Mouse (Mus musculus) hindbrain, postnatal 0 days (tissue): ENCODE results near the gene Meox2. TPM values are rescaled to one million over a fixed set of nuclear protein-coding genes. Genes with fewer than 3 reads are reported as not detected.
"Not testable (repeated sequence)": the region's sequence is repeated elsewhere in the genome, so short reads cannot be mapped to it uniquely, and the experiment has no call there.

Experiments
- ATAC-seq: fragments of 200-750 bp; cut with Nextera tagmentation; 2 replicates; pipeline ENCODE4 v1.8.0; 2017; ENCODE audit warnings: mild to moderate bottlenecking, moderate TSS enrichment, moderate library complexity
- DNase-seq: peaks from one replicate; pipeline ENCODE4 v3.0.0-alpha.2; 2015; ENCODE audit warnings: low spot score
- H3K27ac ChIP-seq: fragments of 300-500 bp; sonication (generic); 2 replicates; pipeline ENCODE4 v1.5.1; 2014; ENCODE audit warnings: mild to moderate bottlenecking
- H3K27me3 ChIP-seq: fragments of 300-500 bp; sonication (generic); 2 replicates; pipeline ENCODE4 v1.6.1; 2014; ENCODE audit warnings: low read length, mixed read lengths; ENCODE audit not compliant: insufficient read depth
- H3K36me3 ChIP-seq: fragments of 300-500 bp; sonication (generic); 2 replicates; pipeline ENCODE4 v1.6.1; 2014; ENCODE audit warnings: low read length, mixed read lengths; ENCODE audit not compliant: insufficient read depth
- H3K4me1 ChIP-seq: fragments of 300-500 bp; sonication (generic); 2 replicates; pipeline ENCODE4 v1.6.1; 2014; ENCODE audit warnings: antibody characterized with exemption, low read length, mixed read lengths; ENCODE audit not compliant: insufficient read depth
- H3K4me2 ChIP-seq: fragments of 300-500 bp; sonication (generic); 2 replicates; pipeline ENCODE4 v1.6.1; 2014; ENCODE audit warnings: low read depth, mild to moderate bottlenecking, low read length, moderate library complexity, mixed read lengths
- H3K4me3 ChIP-seq: fragments of 300-500 bp; sonication (generic); 2 replicates; pipeline ENCODE4 v1.5.1; 2014; ENCODE audit warnings: low read length
- H3K9ac ChIP-seq: fragments of 300-500 bp; sonication (generic); replicated peaks from 2 replicates; pipeline ENCODE4 v1.6.1; 2014; ENCODE audit warnings: mild to moderate bottlenecking, low read length, moderate library complexity, mixed read lengths
- H3K9me3 ChIP-seq: fragments of 300-500 bp; sonication (generic); 2 replicates; pipeline ENCODE4 v1.6.1; 2016; ENCODE audit warnings: low read length, mixed read lengths
- CTCF ChIP-seq: IDR thresholded peaks from 2 replicates; pipeline ENCODE4 v1.5.1; 2016; ENCODE audit warnings: antibody characterized with exemption, control low read depth, low read depth
- WGBS: fragments of 180-500 bp; shearing (Covaris S2); extraction: QIAGEN DNeasy Blood & Tissue Kit; methylation state at CpG from one replicate; pipeline ENCODE4 v1.1.7; 2014; 5-methylcytosine and 5-hydroxymethylcytosine counted together
- polyA plus RNA-seq: library from polyadenylated mRNA; unstranded; fragments of >200 nt; fragmentation: Nextera tagmentation; extraction: Ambion mirVana; gene quantifications from 2 replicates; pipeline ENCODE4 v1.2.1, GENCODE M21; 2015
- total RNA-seq: library from RNA; depleted of rRNA; stranded (reverse); fragments of >200 nt; gene quantifications from 2 replicates; pipeline ENCODE4 v1.2.3, GENCODE M21; 2014; rRNA removed

Gene Meox2
- total RNA-seq (0.47 TPM in 1 of 2 replicates, not detected in the other), polyA plus RNA-seq (0.19 and 0.43 TPM in 2 replicates)

DNA sequence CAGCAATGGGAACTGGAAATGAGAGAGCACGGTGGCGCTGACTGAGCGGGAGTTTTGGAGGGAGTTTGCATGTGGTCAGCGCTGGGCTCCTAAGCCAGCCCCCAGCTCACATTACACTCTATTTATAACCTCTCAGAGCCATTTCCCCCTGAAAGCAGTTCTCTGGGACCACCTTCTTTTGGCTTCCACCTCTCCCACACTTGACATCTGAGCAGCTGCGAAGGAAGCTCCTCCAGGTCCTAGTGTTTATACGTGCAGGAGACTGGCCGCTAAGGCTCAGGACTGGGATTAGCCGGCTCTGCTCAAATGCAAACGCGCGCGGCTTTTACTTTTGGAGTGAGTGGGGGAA, at the start of gene Meox2:
TSS of gene Meox2 (plus strand) at position 151 of the 349 bp plus-strand sequence.
- no peak for TF ChIP-seq CTCF
- peak within 1 kb of the TSS; percentile 90 for H3K4me2 ChIP-seq
- H3K4me1 ChIP-seq = peaks cover 6% of the 10 kb centered on the region; the same call in 1 of the 2 replicates
- H3K36me3 ChIP-seq = no peaks in the 10 kb centered on the region
- H3K4me3 ChIP-seq = peak within 1 kb of the TSS; percentile 48
- under 1% methylated on average over 12 of the region's 12 CpGs for WGBS
- ATAC-seq (peak; percentile 63; the same call in 1 of the 2 replicates), DNase-seq (peak; percentile 31)
- H3K9ac ChIP-seq = 0 out of 2 replicates have a peak within 1 kb of the TSS, but pooled peaks have one; percentile 13
- H3K9me3 ChIP-seq = no peaks in the 10 kb centered on the region
- peaks cover 25% of the 10 kb centered on the region; the same call in 1 of the 2 replicates for H3K27me3 ChIP-seq
- no peak within 1 kb of the TSS for H3K27ac ChIP-seq

- no peak for TF ChIP-seq CTCF
- DNase-seq = no peak
These were observed 35.7 kb upstream of the Meox2 start for GRCm38 (mm10) chr12:37072636-37073035.

DNA sequence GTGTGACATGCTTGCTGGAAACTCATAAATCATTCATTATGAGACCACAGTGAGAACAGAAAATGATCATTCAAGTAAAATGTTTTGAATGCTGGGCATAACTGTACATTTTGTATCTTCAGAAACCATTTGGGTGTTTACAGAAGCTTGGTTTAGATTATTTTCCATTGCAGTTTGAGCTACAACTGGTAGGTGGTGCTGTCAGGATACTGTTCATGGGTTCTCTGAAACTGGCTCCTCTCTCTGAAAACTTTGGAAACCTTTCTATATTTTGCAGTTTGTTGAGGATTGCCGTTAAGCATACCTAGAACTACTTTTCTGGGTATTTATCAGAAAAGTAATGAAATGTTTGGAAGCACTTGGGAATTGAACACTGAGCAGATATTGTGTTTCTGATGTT, 31.0 kb upstream of the Meox2 start:
- Histone ChIP-seq H3K27ac (no peak overlapping the region), H3K4me1 (no peaks in the 10 kb centered on the region), H3K36me3 (no peaks in the 10 kb centered on the region), H3K4me3 (no peak overlapping the region), H3K9ac (no peak overlapping the region), H3K27me3 (no peaks in the 10 kb centered on the region), H3K9me3 (no peaks in the 10 kb centered on the region), H3K4me2 (no peak overlapping the region)
- DNase-seq (peak; percentile 34), ATAC-seq (no peak)
- peak; percentile 33; the same call in 1 of the 2 replicates for TF ChIP-seq CTCF
- 67% methylated on average over 1 of the region's 1 CpGs for WGBS

More at GRCm38 (mm10) chr12:37072636-37073035, 35.7 kb upstream of the Meox2 start:
- WGBS = 36% methylated on average over 3 of the region's 3 CpGs
- Histone ChIP-seq H3K36me3 (no peaks in the 10 kb centered on the region), H3K9me3 (no peaks in the 10 kb centered on the region), H3K27ac (no peak overlapping the region), H3K9ac (no peak overlapping the region), H3K27me3 (no peaks in the 10 kb centered on the region), H3K4me2 (no peak overlapping the region), H3K4me1 (no peaks in the 10 kb centered on the region), H3K4me3 (no peak overlapping the region)
- no peak for ATAC-seq

DNA sequence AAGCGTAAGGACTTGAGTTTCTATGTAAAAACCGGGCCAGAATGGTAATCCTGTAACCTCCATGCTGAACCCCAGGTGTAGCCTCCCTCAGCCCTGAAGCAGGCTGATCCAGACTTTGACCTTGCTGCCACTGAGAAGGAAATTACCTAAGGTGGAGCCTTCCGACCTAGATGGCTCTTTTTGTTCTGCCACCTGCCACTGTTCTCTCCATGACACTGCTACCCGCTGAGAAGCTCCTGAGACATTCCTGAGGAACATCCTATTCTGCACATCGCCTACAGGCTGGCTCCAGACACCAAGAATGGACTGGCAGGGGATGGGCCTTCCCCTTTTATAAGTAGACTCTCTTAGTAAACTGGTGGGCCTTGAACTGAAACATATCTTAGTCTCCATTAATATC, 28.3 kb upstream of the Meox2 start:
- DNase-seq, H3K4me2 ChIP-seq, H3K4me1 ChIP-seq, H3K36me3 ChIP-seq, H3K27ac ChIP-seq, H3K4me3 ChIP-seq, H3K27me3 ChIP-seq, ATAC-seq, H3K9ac ChIP-seq, H3K9me3 ChIP-seq: not testable (repeated sequence)
- 58% methylated on average over 5 of the region's 5 CpGs for WGBS

GRCm38 (mm10) chr12:37106541-37106940, 1.8 kb upstream of the Meox2 start:
- H3K27me3 ChIP-seq = peaks cover 25% of the 10 kb centered on the region; the same call in 1 of the 2 replicates
- no peak overlapping the region for H3K9ac ChIP-seq
- TF ChIP-seq CTCF = no peak
- no peak overlapping the region for H3K27ac ChIP-seq
- no peak overlapping the region for H3K4me3 ChIP-seq
- ATAC-seq = no peak
- H3K9me3 ChIP-seq = no peaks in the 10 kb centered on the region
- peaks cover 6% of the 10 kb centered on the region; the same call in 1 of the 2 replicates for H3K4me1 ChIP-seq
- DNase-seq = no peak
- no peak overlapping the region for H3K4me2 ChIP-seq
- 51% methylated on average over 8 of the region's 8 CpGs for WGBS
- H3K36me3 ChIP-seq = no peaks in the 10 kb centered on the region

- no peaks in the 10 kb centered on the region for H3K9me3 ChIP-seq
- no peak for TF ChIP-seq CTCF
- 62% methylated on average over 2 of the region's 2 CpGs for WGBS
- H3K4me1 ChIP-seq = peaks cover 6% of the 10 kb centered on the region; the same call in 1 of the 2 replicates
- no peak for DNase-seq
- H3K9ac ChIP-seq = no peak overlapping the region
- no peak overlapping the region for H3K4me2 ChIP-seq
- H3K27me3 ChIP-seq = peaks cover 25% of the 10 kb centered on the region; the same call in 1 of the 2 replicates
- ATAC-seq = no peak
- H3K36me3 ChIP-seq = no peaks in the 10 kb centered on the region
- no peak overlapping the region for H3K4me3 ChIP-seq
- H3K27ac ChIP-seq = no peak overlapping the region
These were observed 1.2 kb upstream of the Meox2 start for GRCm38 (mm10) chr12:37107150-37107549.

DNA sequence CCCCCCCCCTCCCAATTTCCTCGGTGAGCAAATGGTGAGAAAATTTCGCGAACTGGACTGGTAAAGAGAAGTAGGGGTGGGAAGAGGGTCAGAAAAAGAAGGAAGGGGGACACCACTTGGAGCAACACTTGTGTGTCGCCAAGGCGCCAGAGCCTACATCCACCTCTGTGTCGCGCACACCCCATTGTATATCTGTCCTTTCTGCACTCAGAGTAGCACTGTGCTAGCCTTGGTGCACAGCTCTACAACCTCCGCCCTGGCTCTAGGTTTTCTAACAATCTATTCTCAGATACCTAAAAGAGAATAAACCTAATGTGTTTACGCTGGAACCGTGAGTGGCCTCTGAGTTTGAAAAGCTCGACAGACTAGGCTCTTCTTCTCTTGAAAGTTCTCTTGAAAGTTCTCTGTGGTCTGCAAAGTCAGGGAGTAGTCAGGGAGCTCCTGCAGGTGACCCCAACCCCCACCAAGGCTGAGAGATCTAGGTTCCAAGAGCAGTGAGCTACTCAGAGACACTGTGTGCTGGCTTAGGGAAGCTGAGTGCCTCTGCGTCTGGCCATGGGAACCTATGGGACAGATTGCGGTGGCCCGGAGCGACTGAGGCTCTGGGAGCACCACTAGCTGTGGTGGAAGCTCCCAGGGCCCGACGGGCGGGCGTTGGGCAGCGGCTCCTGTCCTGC, 489 bp upstream of the Meox2 start:
- H3K9ac ChIP-seq = no peak overlapping the region
- peaks cover 6% of the 10 kb centered on the region; the same call in 1 of the 2 replicates for H3K4me1 ChIP-seq
- H3K9me3 ChIP-seq = no peaks in the 10 kb centered on the region
- no peak overlapping the region for H3K27ac ChIP-seq
- H3K4me2 ChIP-seq = peak overlapping the region; percentile 90
- no peak for DNase-seq
- H3K27me3 ChIP-seq = peaks cover 25% of the 10 kb centered on the region; the same call in 1 of the 2 replicates
- no peak for TF ChIP-seq CTCF
- peak; percentile 43; the same call in 1 of the 2 replicates for ATAC-seq
- no peaks in the 10 kb centered on the region for H3K36me3 ChIP-seq
- WGBS = 25% methylated on average over 20 of the region's 20 CpGs
- H3K4me3 ChIP-seq = peak overlapping the region; percentile 48
